Mouse (Mus musculus) neural tube, embryonic 14.5 days (tissue): ENCODE measurements around the gene Vac14. TPM values are rescaled to one million over a fixed set of nuclear protein-coding genes. Genes with fewer than 3 reads are reported as not detected.

Experiments
- ATAC-seq: fragments of 200-750 bp; cut with Nextera tagmentation; 2 replicates; pipeline ENCODE4 v1.8.0; 2017; ENCODE audit warnings: low read depth, mild to moderate bottlenecking, moderate TSS enrichment, moderate library complexity
- H3K27ac ChIP-seq: fragments of 300-500 bp; sonication (generic); 2 replicates; pipeline ENCODE4 v1.5.1; 2014; ENCODE audit warnings: low read depth, mild to moderate bottlenecking, control low read depth, low read length, moderate library complexity, mixed read lengths
- H3K27me3 ChIP-seq: fragments of 300-500 bp; sonication (generic); 2 replicates; pipeline ENCODE4 v1.6.1; 2014; ENCODE audit warnings: low read length; ENCODE audit not compliant: control insufficient read depth, insufficient read depth
- H3K36me3 ChIP-seq: fragments of 300-500 bp; sonication (generic); 2 replicates; pipeline ENCODE4 v1.6.1; 2014; ENCODE audit warnings: low read length, mixed read lengths; ENCODE audit not compliant: control insufficient read depth, insufficient read depth
- H3K4me1 ChIP-seq: fragments of 300-500 bp; sonication (generic); 2 replicates; pipeline ENCODE4 v1.6.1; 2014; ENCODE audit warnings: low read length; ENCODE audit not compliant: control insufficient read depth, insufficient read depth
- H3K4me2 ChIP-seq: fragments of 300-500 bp; sonication (generic); 2 replicates; pipeline ENCODE4 v1.6.1; 2014; ENCODE audit warnings: mild to moderate bottlenecking, low read depth, low read length, control low read depth
- H3K4me3 ChIP-seq: fragments of 300-500 bp; sonication (generic); 2 replicates; pipeline ENCODE4 v1.5.1; 2014; ENCODE audit warnings: low read depth, low read length, control low read depth, mixed read lengths
- H3K9ac ChIP-seq: fragments of 300-500 bp; sonication (generic); replicated peaks from 2 replicates; pipeline ENCODE4 v1.6.1; 2014; ENCODE audit warnings: low read depth, mild to moderate bottlenecking, control low read depth, low read length, mixed read lengths
- H3K9me3 ChIP-seq: fragments of 300-500 bp; sonication (generic); 2 replicates; pipeline ENCODE4 v1.6.1; 2016; ENCODE audit warnings: low read length; ENCODE audit not compliant: control insufficient read depth
- WGBS: fragments of 180-500 bp; shearing (Covaris S2); extraction: QIAGEN DNeasy Blood & Tissue Kit; methylation state at CpG from one replicate; pipeline ENCODE4 v1.1.7; 2014; 5-methylcytosine and 5-hydroxymethylcytosine counted together
- polyA plus RNA-seq: library from polyadenylated mRNA; unstranded; fragments of >200 nt; fragmentation: Nextera tagmentation; extraction: Ambion mirVana; gene quantifications from 2 replicates; pipeline ENCODE4 v1.2.1, GENCODE M21; 2014

Gene Vac14
- 31.1 and 31.6 TPM in 2 replicates for polyA plus RNA-seq

DNA sequence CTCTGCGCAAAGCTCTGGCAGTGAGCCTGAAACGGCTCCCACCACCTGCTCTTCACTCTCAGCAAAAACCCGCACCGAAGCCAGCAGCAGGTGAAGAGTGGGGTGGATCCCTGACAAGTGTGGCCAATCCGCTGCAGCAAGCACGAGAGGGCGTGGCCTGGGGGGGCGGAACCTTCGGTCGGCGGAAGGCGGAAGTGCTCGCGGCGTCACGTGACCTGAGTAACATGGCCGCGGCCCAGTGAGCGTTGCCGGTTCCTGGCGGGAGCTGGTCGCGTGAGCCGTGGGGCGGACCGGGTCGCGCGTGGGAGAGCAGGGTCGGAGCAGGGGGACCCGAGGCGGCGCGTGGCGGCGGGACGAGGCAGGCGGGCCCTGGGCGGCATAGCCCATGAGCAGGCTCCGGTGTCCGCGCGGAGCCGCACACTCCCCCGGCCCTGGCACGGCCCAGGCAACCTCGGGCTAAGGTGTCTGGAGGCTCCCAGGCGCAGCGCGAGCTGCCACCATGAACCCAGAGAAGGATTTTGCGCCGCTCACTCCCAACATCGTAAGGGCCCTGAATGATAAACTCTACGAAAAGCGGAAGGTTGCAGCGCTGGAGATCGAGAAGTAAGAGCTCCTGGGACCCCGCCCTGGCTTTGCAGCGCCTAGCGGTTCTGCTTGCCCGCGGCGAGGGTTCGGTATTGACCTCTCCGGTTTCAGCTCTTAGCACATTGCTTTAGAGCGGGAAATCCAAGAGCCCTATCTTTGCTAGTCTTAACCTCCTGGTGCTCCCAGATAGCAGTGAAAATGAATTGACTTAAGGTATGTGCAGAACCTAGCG lies at the start of gene Vac14:
TSS of gene Vac14 (plus strand) at position 195 of the 817 bp plus-strand sequence.
- H3K9me3 ChIP-seq: no peaks in the 10 kb centered on the region
- peak within 1 kb of the TSS; percentile 71 for H3K9ac ChIP-seq
- peak within 1 kb of the TSS; percentile 58 for H3K27ac ChIP-seq
- peaks cover 14% of the 10 kb centered on the region for H3K4me1 ChIP-seq
- no peaks in the 10 kb centered on the region for H3K27me3 ChIP-seq
- peak within 1 kb of the TSS; percentile 89 for H3K4me3 ChIP-seq
- WGBS: under 1% methylated on average over 61 of the region's 67 CpGs
- peak within 1 kb of the TSS; percentile 91 for H3K4me2 ChIP-seq
- H3K36me3 ChIP-seq: no peaks in the 10 kb centered on the region
- ATAC-seq: peak; percentile 98

DNA sequence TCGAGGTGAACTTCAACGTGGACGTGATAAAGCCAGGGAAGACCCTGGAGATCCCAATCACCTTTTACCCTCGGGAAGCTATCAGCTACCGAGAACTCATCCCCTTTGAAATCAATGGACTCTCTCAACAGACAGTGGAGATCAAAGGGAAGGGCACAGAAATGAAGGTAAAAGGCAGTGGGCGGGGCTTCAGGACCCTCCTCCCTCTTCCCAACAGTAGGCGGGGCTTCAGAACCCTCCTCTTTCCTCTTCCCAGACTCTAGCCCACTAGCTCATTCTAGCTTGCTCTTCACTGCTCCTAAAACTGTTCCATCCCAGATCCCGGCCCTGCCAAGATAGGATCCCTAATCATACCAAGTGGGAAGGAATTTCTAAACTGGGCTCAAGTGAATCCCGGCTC lies 25.7 kb upstream of the Vac14 start:
- 86% methylated on average over 9 of the region's 9 CpGs for WGBS
- Histone ChIP-seq H3K4me3 (no peak overlapping the region), H3K27me3 (no peaks in the 10 kb centered on the region), H3K4me2 (no peak overlapping the region), H3K27ac (no peak overlapping the region), H3K9me3 (no peaks in the 10 kb centered on the region), H3K36me3 (no peaks in the 10 kb centered on the region), H3K4me1 (no peaks in the 10 kb centered on the region), H3K9ac (no peak overlapping the region)
- ATAC-seq: no peak

DNA sequence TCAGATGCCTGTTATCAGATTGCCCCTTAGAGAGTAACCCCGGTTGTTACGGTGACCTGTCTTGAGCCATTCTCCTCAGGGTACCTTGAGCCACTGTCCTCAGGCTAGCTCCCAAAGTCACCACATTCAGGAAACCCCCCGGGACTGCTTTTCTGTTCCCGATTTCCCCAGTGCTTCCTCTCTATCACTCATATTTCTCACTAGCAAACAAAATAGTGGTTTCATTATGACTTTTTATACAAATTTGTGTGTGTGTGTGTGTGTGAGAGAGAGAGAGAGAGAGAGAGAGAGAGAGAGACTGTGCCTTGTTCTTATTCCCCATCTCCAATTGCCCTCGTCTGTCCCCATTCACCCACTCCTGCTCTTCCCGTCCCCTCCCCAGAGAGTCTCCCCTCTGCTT lies 24.2 kb upstream of the Vac14 start:
- Histone ChIP-seq H3K27ac (no peak overlapping the region), H3K27me3 (no peaks in the 10 kb centered on the region), H3K4me2 (no peak overlapping the region), H3K4me1 (no peaks in the 10 kb centered on the region), H3K4me3 (no peak overlapping the region), H3K9me3 (no peaks in the 10 kb centered on the region), H3K36me3 (no peaks in the 10 kb centered on the region), H3K9ac (no peak overlapping the region)
- WGBS: 84% methylated on average over 6 of the region's 6 CpGs
- ATAC-seq: no peak

DNA sequence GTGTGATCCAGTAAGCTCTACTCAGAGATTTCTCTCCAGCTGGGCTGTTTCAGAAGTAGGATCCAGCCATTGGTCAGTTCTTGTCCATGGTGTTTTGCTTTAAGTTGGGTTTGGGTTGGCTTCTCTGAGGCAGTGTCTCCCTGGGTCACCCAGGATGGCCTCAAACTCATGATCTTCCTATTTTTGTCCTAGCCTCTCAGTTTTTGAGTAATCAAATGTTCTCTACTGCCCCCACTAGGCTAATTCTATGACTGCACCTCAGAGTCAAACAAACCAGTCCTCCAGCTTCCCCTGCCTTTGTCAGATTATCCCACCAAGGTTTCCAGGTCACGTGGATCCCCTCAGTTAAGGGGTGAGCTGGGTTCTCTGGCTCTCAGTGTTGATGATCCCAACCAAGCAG lies 13.8 kb upstream of the Vac14 start:
- 11% methylated on average over 1 of the region's 1 CpGs for WGBS
- Histone ChIP-seq H3K4me2 (no peak overlapping the region), H3K27ac (no peak overlapping the region), H3K9ac (no peak overlapping the region), H3K9me3 (no peaks in the 10 kb centered on the region), H3K27me3 (no peaks in the 10 kb centered on the region), H3K4me3 (no peak overlapping the region), H3K36me3 (no peaks in the 10 kb centered on the region), H3K4me1 (no peaks in the 10 kb centered on the region)
- ATAC-seq: no peak

DNA sequence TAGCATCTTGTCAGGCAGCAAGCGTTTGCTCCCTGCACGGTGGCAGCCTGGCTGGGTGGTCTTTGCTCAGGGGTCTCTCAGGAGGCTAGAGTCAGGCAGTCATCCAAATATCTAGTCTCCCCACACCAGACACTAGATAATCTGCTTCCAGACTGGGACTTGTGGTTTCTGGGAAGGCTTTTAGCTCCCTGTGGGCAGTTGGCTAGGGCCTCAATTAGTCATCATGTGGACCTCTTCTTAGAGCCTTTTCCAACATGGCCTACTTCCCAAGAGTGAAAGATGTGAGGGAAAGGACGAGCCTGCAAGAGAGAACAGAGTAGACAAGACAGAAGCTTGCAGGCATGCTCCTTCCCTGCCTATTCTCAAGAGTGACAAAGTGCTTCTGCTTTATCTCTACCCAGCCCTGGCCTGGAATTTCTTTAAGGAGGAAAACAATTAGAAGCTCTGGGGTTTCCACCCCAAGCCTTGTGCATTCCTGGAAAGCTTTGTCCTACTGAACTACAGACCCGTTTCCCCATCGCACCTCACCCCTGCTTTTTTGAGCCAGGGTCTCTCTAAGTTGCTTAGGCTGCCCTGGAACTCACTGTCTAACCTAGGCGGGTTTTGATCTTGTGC lies 12.9 kb upstream of the Vac14 start:
- Histone ChIP-seq H3K9ac (no peak overlapping the region), H3K4me3 (no peak overlapping the region), H3K4me1 (no peaks in the 10 kb centered on the region), H3K27ac (no peak overlapping the region), H3K9me3 (no peaks in the 10 kb centered on the region), H3K27me3 (no peaks in the 10 kb centered on the region), H3K4me2 (no peak overlapping the region), H3K36me3 (no peaks in the 10 kb centered on the region)
- 55% methylated on average over 6 of the region's 6 CpGs for WGBS
- ATAC-seq: no peak

DNA sequence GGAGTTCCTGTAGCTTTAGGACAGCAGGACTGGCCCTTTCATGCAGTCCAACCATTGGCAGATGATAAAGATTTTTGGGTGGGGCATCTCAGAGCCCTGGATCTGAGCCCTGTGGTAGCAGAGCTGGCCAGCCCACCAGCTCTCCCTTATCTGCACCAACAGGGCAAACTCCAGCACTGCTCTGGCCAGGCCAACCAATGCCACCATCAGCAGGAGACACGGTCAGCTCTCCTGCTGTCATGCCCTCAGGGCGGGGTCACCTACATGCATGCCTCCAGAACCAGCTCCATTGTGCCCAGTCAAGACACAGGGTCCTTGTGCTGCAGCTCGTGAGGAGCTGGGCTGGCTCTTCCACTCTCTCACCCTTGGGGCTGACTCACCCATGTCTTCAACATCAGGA lies 2.7 kb upstream of the Vac14 start:
- WGBS: 83% methylated on average over 3 of the region's 3 CpGs
- Histone ChIP-seq H3K4me1 (peaks cover 14% of the 10 kb centered on the region), H3K4me2 (no peak overlapping the region), H3K9ac (no peak overlapping the region), H3K27me3 (no peaks in the 10 kb centered on the region), H3K9me3 (no peaks in the 10 kb centered on the region), H3K36me3 (no peaks in the 10 kb centered on the region), H3K27ac (no peak overlapping the region), H3K4me3 (no peak overlapping the region)
- no peak for ATAC-seq

DNA sequence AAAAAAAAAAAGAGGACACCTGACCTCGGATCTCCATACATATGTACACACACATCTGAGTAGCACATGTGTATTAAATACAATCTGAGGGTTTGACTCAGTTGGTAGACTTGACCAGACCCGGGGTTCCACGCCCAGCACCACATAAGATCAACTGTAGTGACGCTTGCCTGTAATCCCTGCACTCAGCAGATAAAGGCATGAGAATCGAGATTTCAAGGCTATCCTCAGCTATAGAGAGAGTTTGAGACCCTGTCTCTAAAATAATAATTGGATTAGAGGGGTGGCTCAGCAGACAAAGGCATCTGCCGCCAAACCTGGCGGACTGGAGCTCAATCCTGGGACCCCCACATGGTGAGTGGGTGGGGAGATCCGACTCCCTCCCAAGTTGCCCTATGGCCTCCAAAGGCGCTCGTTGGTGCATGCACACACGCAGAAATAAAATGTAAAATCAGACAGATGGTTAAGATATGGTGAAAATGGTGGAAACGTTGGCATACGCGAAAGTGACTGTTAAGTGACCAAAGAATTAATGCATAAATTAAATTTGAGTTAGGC lies 505 bp upstream of the Vac14 start:
- Histone ChIP-seq H3K36me3 (no peaks in the 10 kb centered on the region), H3K4me1 (peaks cover 14% of the 10 kb centered on the region), H3K27ac (peak overlapping the region; percentile 58), H3K4me2 (peak overlapping the region; percentile 91), H3K9me3 (no peaks in the 10 kb centered on the region), H3K9ac (peak overlapping the region; percentile 51; the same call in 1 of the 2 replicates), H3K4me3 (peak overlapping the region; percentile 89), H3K27me3 (no peaks in the 10 kb centered on the region)
- peak; percentile 26 for ATAC-seq
- 24% methylated on average over 14 of the region's 14 CpGs for WGBS

DNA sequence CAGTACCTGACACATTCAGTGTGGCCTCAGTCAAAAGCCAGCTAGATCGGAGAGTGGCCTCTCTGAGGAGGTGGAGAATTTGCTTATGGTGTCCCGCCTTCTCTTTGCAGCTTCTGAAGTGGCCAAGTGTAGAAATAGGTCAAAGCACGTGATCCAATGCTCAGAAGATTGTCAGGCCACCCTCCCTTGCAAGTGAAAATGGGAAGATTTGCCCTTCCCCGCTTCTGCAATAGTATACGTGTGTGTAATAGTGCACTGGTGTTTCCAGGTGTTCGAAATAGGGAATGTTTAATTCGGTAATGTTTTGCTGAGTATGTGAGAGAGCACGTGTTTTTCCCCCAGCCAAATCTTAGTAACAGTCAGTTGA lies 806 bp downstream of the Vac14 start:
- Histone ChIP-seq H3K27ac (no peak overlapping the region), H3K4me1 (peaks cover 14% of the 10 kb centered on the region), H3K4me3 (peak overlapping the region; percentile 89), H3K36me3 (no peaks in the 10 kb centered on the region), H3K27me3 (no peaks in the 10 kb centered on the region), H3K9me3 (no peaks in the 10 kb centered on the region), H3K4me2 (peak overlapping the region; percentile 91), H3K9ac (peak overlapping the region; percentile 71)
- ATAC-seq: no peak
- WGBS: 28% methylated on average over 8 of the region's 8 CpGs

DNA sequence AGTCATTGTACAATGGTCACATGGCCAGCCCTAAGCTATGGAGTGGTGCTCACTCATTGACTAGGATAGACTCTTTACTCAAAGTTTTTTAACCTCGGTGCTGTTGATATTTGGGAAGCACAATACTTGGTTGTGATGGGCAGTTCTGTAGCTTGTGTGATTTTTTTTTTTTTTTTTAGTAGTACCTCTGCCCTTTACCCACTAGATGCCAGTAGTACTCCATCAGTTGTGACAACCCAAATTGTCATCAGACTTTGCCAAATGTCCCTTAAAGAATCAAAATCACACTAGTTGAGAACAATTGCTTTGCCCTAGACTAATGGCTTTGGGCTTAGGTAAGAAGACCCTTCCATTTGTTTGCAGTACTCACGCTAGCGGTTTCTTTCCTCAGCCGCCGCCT lies 1.5 kb downstream of the Vac14 start:
- WGBS: 93% methylated on average over 5 of the region's 5 CpGs
- H3K27me3 ChIP-seq: no peaks in the 10 kb centered on the region
- no peak overlapping the region for H3K27ac ChIP-seq
- H3K4me2 ChIP-seq: no peak overlapping the region; the same call in 1 of the 2 replicates
- ATAC-seq: no peak
- H3K9ac ChIP-seq: no peak overlapping the region
- H3K9me3 ChIP-seq: no peaks in the 10 kb centered on the region
- no peaks in the 10 kb centered on the region for H3K36me3 ChIP-seq
- peaks cover 14% of the 10 kb centered on the region for H3K4me1 ChIP-seq
- H3K4me3 ChIP-seq: no peak overlapping the region
